Mouse (Mus musculus) heart, postnatal 36 days (tissue): ENCODE data around the gene Nptxr. TPM values are rescaled to one million over a fixed set of nuclear protein-coding genes. Genes with fewer than 3 reads are reported as not detected.

Experiments
- DNase-seq, 2 experiments: peaks; one replicate each; pipeline ENCODE4 v3.0.0; 2021 to 2022
- intact Hi-C: fragments of 180-260 bp; cut with DNase I; formaldehyde crosslinking; loops from one replicate; pipeline ENCODE4 v1.15.1; 2025
- total RNA-seq, 2 experiments: library from RNA; stranded (reverse); gene quantifications; 2 replicates each; pipeline ENCODE4 v1.2.3; 2021

Nptxr gene
- total RNA-seq, 2 experiments from 2014 or later, result 1.5 to 1.7 TPM

- intact Hi-C loops, result no loop called here
- no peak for DNase-seq
Measured at GRCm38 (mm10) chr15:79755977-79756625, 48.5 kb downstream of the Nptxr start.

GRCm38 (mm10) chr15:79755176-79755575 is 49.4 kb downstream of the Nptxr start:
- intact Hi-C loops, result no loop called here
- no peak for DNase-seq

GRCm38 (mm10) chr15:79753873-79754272 is 50.7 kb downstream of the Nptxr start:
- intact Hi-C loops, result loop anchor here (1.0 to 5.0 kb wide), 4 partner anchors 53 to 328 kb away; no protein-coding TSS in a partner anchor

GRCm38 (mm10) chr15:79753420-79753752 is 51.2 kb downstream of the Nptxr start:
- DNase-seq, result no peak
- intact Hi-C loops, result loop anchor here (1.0 to 5.0 kb wide), 4 partner anchors 54 to 329 kb away; no protein-coding TSS in a partner anchor

More at GRCm38 (mm10) chr15:79753873-79754272, 50.7 kb downstream of the Nptxr start:
- no peak for DNase-seq

GRCm38 (mm10) chr15:79752742-79753419 is 51.7 kb downstream of the Nptxr start:
- peak; percentile 80 to 81 for DNase-seq
- intact Hi-C loops, result loop anchor here (1.0 to 5.0 kb wide), 4 partner anchors 54 to 329 kb away; no protein-coding TSS in a partner anchor

GRCm38 (mm10) chr15:79751772-79752171 is 52.8 kb downstream of the Nptxr start:
- no peak for DNase-seq
- intact Hi-C loops, result loop anchor here (2.0 to 5.0 kb wide), 3 partner anchors 79 to 331 kb away; no protein-coding TSS in a partner anchor

- intact Hi-C loops, result loop anchor here (5.0 kb wide), 2 partner anchors 132 to 332 kb away; no protein-coding TSS in a partner anchor
- no peak for DNase-seq
Measured at GRCm38 (mm10) chr15:79750266-79750665, 54.3 kb downstream of the Nptxr start.

- intact Hi-C loops, result no loop called here
- no peak for DNase-seq
Measured at GRCm38 (mm10) chr15:79749162-79749561, 55.4 kb downstream of the Nptxr start.

- intact Hi-C loops, result no loop called here
- no peak for DNase-seq
Measured at GRCm38 (mm10) chr15:79747998-79748397, 56.6 kb downstream of the Nptxr start.

- intact Hi-C loops, result no loop called here
Measured at GRCm38 (mm10) chr15:79745883-79746282, 58.7 kb downstream of the Nptxr start.

GRCm38 (mm10) chr15:79745312-79745711 is 59.3 kb downstream of the Nptxr start:
- no peak for DNase-seq
- intact Hi-C loops, result no loop called here

More at GRCm38 (mm10) chr15:79745883-79746282, 58.7 kb downstream of the Nptxr start:
- DNase-seq, result no peak

- DNase-seq, result no peak
- intact Hi-C loops, result no loop called here
Measured at GRCm38 (mm10) chr15:79744742-79745141, 59.8 kb downstream of the Nptxr start.

GRCm38 (mm10) chr15:79744001-79744400 is 60.6 kb downstream of the Nptxr start:
- intact Hi-C loops, result no loop called here
- DNase-seq, result no peak

- DNase-seq, result no peak
- intact Hi-C loops, result no loop called here
Measured at GRCm38 (mm10) chr15:79742706-79743023, 61.9 kb downstream of the Nptxr start.

- intact Hi-C loops, result no loop called here
- DNase-seq, result peak; percentile 90 to 92
Measured at GRCm38 (mm10) chr15:79741921-79742705, 62.5 kb downstream of the Nptxr start, which contains the start of gene Sun2. Gene Sun2 (minus strand): TSS chr15:79742536.

- no peak for DNase-seq
Measured at GRCm38 (mm10) chr15:79741173-79741858, 63.2 kb downstream of the Nptxr start.

GRCm38 (mm10) chr15:79740739-79741138 is 63.8 kb downstream of the Nptxr start:
- intact Hi-C loops, result no loop called here
- no peak for DNase-seq

More at GRCm38 (mm10) chr15:79741173-79741858, 63.2 kb downstream of the Nptxr start:
- intact Hi-C loops, result no loop called here
